Mouse (Mus musculus) cerebellum, postnatal 14 days (tissue): Measurements from ENCODE around the gene Nfasc.

ENCODE experiments used
- DNase-seq, 2 experiments: peaks; one replicate each; pipeline ENCODE4 v3.0.0; 2021; ENCODE audit warnings: mixed read lengths in 2 of 2

Gene Nfasc

DNA sequence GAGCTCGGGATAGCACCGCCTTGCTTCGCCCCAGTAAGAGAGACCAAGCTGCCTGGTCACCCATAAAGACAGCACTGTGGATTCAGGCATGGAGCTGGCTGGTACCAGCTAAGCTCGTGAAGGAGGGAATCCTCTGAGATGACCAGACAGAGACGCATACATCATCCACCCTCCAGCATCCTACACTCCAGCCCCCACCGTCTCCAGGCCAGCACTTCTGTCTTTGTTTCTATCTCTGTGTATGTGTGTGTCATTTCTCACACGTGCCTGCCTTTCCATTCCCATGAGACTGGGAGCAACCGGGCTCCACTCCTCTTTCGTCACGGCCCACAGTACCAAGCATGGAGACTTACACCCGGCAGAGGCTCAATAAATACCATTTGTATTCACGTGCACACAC, 9.3 kb downstream of the Nfasc start:
- no peak for DNase-seq

- peak; percentile 62 to 68 for DNase-seq
Measured at GRCm38 (mm10) chr1:132727548-132727947, 14.0 kb downstream of the Nfasc start.

DNA sequence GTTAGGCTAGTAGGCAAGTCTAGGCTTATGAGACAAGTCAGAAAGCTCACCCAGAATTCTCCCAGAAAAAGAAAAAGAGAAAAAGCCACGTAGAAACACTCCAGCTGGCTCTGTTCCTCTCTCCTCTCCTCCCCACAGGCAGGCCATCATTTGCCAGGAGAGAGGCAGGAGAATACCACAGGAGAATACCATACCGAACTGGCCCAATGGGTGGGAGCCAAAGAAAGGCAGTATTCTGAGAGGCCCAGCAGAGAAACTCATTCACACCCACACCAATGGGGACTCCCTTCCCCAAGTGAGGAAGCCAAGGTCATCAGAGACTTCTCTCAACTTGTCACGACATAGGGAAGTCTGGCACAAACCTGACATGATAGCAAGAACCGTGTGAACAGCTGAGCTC, 19.2 kb downstream of the Nfasc start:
- peak in 1 of 2 experiments; percentile 56 for DNase-seq

- DNase-seq = no peak
Measured at GRCm38 (mm10) chr1:132721266-132721665, 20.3 kb downstream of the Nfasc start.

GRCm38 (mm10) chr1:132718225-132718624, 23.4 kb downstream of the Nfasc start:
- DNase-seq = no peak

DNA sequence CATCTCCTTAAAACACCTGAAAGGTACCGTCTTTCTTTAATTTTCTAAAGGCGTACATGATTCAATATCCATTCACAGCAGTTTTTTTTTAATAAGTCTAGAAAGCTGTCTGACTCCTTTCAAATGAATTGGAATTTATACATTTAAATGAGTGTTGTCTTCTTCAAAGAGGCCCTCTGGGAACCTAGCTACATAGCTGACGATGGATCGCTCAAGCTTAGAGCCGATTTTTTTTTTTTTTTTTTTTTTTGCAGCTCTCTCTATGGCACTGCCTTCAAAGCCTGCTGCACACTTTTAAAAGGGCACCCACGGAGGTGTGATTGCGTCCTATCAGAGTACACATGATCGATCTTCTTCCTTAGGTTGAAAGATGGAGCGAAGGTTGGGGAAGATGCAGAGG, 26.6 kb downstream of the Nfasc start:
- no peak for DNase-seq

DNA sequence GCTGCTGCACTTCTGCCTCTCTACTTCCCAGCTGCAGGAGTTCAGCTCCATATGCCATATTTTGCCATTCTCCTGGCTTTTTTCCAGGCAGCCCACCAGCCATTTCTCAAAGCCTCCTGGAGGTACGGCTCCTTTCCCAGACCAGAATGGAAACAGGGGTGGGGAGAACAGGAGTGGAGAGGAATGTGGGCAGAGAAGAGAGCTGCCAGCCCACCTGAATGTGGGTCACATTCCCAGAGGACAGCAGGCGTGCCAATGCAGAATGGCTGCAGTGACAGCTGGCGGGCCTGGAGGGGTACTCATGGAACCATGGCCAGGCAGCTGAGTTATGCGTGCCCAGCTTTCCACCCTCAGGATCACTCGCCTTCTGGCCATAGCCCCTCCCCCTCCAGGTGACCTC, 32.2 kb downstream of the Nfasc start:
- peak; percentile 49 to 74 for DNase-seq

DNA sequence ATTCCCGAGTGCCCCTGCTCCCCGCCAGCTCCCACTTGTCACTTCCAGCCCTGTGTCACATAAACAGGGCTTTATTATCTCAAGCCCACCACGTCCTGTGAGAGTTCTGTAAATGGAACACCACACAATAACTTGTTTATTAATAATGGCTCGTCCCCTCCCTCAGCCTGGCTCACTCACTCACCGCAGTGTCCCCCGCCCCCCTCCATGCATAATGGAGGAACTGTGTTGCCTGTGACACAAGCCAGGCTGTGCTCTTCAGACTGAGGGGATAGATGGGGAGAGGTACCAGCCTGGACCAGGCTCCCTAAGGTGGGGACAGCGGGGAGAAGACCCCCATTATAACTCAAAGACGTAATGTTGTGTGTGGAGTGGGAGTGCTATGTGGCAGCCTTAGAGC, 34.3 kb downstream of the Nfasc start:
- no peak for DNase-seq

GRCm38 (mm10) chr1:132703467-132703866, 38.1 kb downstream of the Nfasc start:
- no peak for DNase-seq

- DNase-seq = peak; percentile 37 to 47
Measured at GRCm38 (mm10) chr1:132696926-132697325, 44.7 kb downstream of the Nfasc start.

DNA sequence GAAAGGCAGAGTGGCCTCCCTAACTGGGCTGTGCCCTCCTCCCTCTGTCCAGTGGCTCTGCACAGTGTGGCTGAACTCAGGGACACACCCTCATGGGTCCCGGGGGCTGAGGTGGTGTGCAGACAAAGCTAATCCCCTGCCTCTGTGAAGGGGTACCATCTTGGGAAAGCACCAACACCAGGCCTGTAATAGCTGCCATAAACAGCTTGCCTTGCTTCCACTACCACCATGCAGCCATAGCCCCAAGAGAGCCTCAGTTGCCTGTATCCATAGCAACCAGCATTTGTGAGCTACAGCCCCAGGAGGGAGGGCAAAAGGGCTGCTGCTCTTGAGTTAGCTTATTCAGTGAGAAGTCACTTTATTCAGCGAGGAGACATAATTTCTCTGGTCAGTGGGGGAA, 45.4 kb downstream of the Nfasc start:
- no peak for DNase-seq

DNA sequence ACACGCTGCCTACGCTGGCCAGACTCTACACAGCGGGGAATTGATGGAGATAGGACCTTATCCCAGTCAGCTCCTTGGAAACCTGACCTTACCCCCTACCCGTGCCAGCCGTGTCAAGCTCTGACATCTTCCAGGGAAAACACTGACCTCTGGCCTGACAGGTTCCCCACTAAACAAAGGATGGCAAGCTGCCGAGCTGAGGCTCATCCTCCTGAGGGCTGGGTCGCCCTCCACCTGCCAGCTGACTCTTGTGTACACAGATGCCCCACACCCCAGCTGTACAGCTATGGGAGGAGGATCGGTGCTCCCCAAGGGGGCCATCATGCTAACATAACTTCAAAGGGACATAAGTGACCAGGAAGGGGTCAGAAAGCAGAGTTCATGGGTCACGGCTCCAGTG, 47.6 kb downstream of the Nfasc start:
- peak; percentile 40 to 56 for DNase-seq

GRCm38 (mm10) chr1:132689181-132689580, 52.4 kb downstream of the Nfasc start:
- no peak for DNase-seq

- no peak for DNase-seq
Measured at GRCm38 (mm10) chr1:132678935-132679334, 62.7 kb downstream of the Nfasc start.

DNA sequence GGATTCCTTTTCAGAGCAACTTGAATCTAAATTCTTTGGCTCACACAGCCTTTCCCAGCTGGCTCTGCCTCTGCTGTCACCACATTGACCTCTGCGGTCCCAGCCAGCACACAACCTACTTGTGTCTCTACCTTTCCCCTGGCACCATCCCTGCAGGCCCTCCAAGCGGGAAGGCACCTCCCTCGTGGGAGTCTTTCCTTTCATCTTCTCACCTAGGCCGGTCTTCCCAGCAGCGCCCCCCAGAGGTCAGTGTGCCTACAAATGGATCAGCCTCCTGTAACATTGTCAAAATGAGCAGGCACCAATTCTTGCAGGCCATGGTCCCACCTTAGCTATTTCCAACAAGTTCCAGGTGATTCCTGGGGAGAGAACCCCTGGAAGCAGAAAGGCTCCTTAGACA, 63.5 kb downstream of the Nfasc start:
- peak in 1 of 2 experiments; percentile 68 for DNase-seq

DNA sequence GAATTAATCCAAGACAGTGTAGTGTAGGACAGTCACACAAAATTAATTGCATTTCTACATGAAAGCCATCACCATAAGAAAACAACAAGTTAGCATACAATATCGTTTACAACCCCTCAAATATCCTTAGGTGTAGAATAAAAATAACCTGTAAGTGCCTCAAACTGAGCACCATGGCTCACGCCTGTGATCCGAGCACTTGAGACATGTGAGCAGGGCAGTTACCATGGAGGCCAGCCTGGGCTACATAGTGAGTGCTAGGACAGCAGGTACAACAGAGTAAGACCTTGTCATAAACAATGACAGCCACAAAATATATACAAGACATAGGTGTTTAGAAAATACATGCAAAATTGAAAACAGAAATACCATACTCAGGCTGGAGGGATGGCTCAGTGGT, 68.9 kb downstream of the Nfasc start:
- no peak for DNase-seq

DNA sequence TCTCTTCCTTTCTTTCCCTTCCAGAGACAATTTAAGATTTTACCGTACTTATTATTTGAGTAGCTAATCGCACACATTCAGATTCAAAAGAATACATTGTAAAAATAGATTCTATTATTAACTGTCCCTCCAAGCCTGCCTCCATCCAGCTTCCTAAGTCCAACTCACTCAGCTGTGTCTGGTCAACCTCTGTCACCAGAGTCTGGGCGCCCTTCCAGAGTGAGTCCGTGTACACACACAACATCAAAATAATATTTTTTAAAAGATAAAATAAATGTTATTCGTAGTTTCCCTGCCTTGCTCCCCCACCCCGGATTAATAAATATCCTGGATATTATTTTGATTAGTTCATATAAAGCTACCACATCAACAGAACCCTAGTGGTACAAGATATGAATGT, 72.4 kb downstream of the Nfasc start:
- DNase-seq = no peak

DNA sequence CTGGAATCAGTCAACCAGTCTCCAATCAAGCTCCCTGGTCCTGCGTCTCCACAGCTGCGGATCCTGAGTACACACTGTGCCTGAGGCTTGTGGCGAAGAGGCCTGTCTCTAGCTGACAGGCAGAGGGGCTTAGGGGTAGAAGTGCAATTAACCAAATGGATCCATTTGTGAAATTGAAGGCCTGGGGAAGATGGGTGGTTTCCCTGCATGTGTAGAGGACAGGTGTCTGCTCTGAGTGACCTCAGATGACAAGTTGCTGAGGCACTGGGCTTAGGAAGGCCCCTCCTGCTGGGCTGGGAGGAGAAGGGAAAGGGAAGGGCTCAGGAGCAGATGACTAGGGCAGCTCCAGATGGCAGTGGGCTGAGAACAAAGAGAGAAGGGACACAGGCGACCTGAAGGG, 81.2 kb downstream of the Nfasc start:
- DNase-seq = peak in 1 of 2 experiments; percentile 61

GRCm38 (mm10) chr1:132659604-132660003, 82.0 kb downstream of the Nfasc start:
- DNase-seq = no peak

- DNase-seq = peak; percentile 55 to 69
Measured at GRCm38 (mm10) chr1:132655611-132656010, 86.0 kb downstream of the Nfasc start.

- DNase-seq = no peak
Measured at GRCm38 (mm10) chr1:132654769-132655168, 86.8 kb downstream of the Nfasc start.

DNA sequence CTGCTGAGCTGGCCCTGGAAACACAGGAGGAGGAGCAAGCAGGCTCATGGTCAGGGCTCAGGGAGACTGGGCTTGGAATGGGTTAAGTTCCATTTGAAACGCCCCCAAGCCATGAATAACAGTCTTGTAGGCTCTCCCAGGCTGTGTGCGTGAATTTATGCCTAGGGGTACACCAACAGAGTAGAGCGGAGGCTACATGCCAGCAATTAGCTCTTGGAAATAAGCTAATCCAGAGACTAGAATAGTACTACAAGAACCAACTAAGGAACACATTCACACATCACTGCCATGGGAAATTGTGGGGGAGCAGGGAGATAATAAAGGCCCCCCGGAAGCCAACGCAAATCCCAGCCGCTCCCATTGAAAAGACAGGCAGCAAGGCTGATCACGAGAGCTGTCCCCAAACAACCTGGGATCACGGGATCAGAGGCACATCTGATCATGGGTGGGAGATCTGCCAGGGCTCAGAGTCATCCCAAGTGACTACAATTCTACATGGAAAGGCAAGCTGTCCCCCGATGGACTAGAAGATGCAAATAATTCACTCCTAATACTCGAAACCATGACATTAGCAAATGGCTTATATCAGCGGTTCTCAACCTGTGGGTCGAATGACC, 87.6 kb downstream of the Nfasc start:
- DNase-seq = peak; percentile 53 to 76

GRCm38 (mm10) chr1:132653161-132653560, 88.4 kb downstream of the Nfasc start:
- DNase-seq = peak in 1 of 2 experiments; percentile 29

DNA sequence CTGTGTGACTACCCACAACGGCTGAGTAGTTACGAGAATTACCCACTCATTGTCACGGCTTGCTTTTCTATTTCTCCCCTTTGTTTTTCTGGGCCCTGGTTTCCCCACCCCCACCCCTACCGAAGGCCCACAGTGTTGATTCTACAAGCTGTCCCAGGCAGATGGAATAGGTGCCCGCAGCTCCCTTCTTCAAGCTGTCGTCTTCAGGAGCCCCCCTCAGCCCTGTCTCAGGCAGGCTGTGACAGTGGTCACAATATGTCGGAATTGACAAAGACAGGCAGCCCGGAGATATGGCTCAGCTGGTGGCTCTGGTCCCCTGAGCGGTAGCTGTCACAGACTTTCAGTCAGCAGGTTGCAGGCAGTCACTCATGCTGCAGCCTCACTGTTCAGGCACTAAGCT, 90.9 kb downstream of the Nfasc start:
- peak; percentile 32 to 53 for DNase-seq

- DNase-seq = peak; percentile 11 to 20
Measured at GRCm38 (mm10) chr1:132647958-132648357, 93.6 kb downstream of the Nfasc start.
